Mouse (Mus musculus) adrenal gland, adult (tissue): ENCODE data around the gene Tmem245.

Source experiments
- DNase-seq, 2 experiments: peaks; one replicate each; pipeline ENCODE4 v3.0.0; 2022 to 2023; ENCODE audit warnings: low spot score in 1 of 2; ENCODE audit not compliant: inconsistent age in 2 of 2

Gene Tmem245

GRCm38 (mm10) chr4:56820017-56820550 is 127.2 kb downstream of the Tmem245 start:
- DNase-seq = peak in 1 of 2 experiments; percentile 50
